Mouse (Mus musculus): ENCODE measurements around the gene Ranbp10. TPM values are rescaled to one million over a fixed set of nuclear protein-coding genes. Genes with fewer than 3 reads are reported as not detected.

The Ranbp10 gene
- polyA plus RNA-seq (2012; fragmentation: generic; extraction: Trizol): 15.6 TPM

GRCm38 (mm10) chr8:105826861-105827848 is at the start of gene Ranbp10, which contains the start of gene Tsnaxip1:
Ranbp10 (minus strand) TSS chr8:105827350.
Tsnaxip1 (plus strand) TSS chr8:105827731.
- H3ac ChIP-seq (ENCODE audit: control insufficient read depth, insufficient read length): peak within 1 kb of the TSS; percentile 60
- H3K4me3 ChIP-seq: peak within 1 kb of the TSS; percentile 77
- H3K4me2 ChIP-seq (ENCODE audit: low read depth): peak within 1 kb of the TSS; percentile 89
- peaks cover 18% of the 10 kb centered on the region for H3K36me3 ChIP-seq (ENCODE audit: control insufficient read depth, insufficient read depth)
- peaks cover 10% of the 10 kb centered on the region for H3K27me3 ChIP-seq (ENCODE audit: control insufficient read depth, insufficient read depth, insufficient read length)
- peaks cover 43% of the 10 kb centered on the region for H3K79me2 ChIP-seq (ENCODE audit: control insufficient read depth, insufficient read depth)
- no peak for TF ChIP-seq TCF3 (IDR thresholded peaks at IDR 0.05; ENCODE audit: insufficient read length, low read depth)
- no peak for TF ChIP-seq USF1 (IDR thresholded peaks at IDR 0.05; ENCODE audit: low read depth)
- TF ChIP-seq MYOD1 (IDR thresholded peaks at IDR 0.05; ENCODE audit: control insufficient read depth in 1 of 3, insufficient read length in 2 of 3, low read depth in 2 of 3): no peak
- peak; percentile 70 for TF ChIP-seq SRF (IDR thresholded peaks at IDR 0.05; ENCODE audit: control insufficient read depth, insufficient read length, low read depth)
- TF ChIP-seq MYOG (IDR thresholded peaks at IDR 0.05; ENCODE audit: control insufficient read depth in 1 of 3, insufficient read depth in 1 of 3, insufficient read length in 2 of 3, low read depth in 2 of 3): no peak
- TF ChIP-seq E2F4 (IDR thresholded peaks at IDR 0.05; ENCODE audit: insufficient read depth): no peak
- peak; percentile 78 for TF ChIP-seq POLR2A (IDR thresholded peaks at IDR 0.05; ENCODE audit: insufficient read length, low read depth)
- TF ChIP-seq TCF12 (IDR thresholded peaks at IDR 0.05; ENCODE audit: insufficient read depth, poor library complexity, severe bottlenecking): no peak
- TF ChIP-seq POLR2AphosphoS2 (IDR thresholded peaks at IDR 0.05; ENCODE audit: insufficient read length, low read depth): peak; percentile 87
- 0 out of 2 replicates have a peak, but pooled peaks have one; percentile 13 for TF ChIP-seq CEBPB (IDR thresholded peaks at IDR 0.05; ENCODE audit: insufficient read depth, poor library complexity, severe bottlenecking)
- no peak for TF ChIP-seq MAX (IDR thresholded peaks at IDR 0.05; ENCODE audit: low read depth)
- peak; percentile 17 for TF ChIP-seq REST (IDR thresholded peaks at IDR 0.05; ENCODE audit: insufficient read depth, insufficient read length)

- Histone ChIP-seq H3K36me3 (ENCODE audit: control insufficient read depth, insufficient read depth) (peaks cover 25% of the 10 kb centered on the region), H3K4me2 (ENCODE audit: low read depth) (peak overlapping the region; percentile 45)
These were observed 47.2 kb upstream of the Ranbp10 start for GRCm38 (mm10) chr8:105874301-105874700.

GRCm38 (mm10) chr8:105866364-105867029 is 39.3 kb upstream of the Ranbp10 start:
- no peak overlapping the region for H3ac ChIP-seq (ENCODE audit: control insufficient read depth, insufficient read length)
- H3K27me3 ChIP-seq (ENCODE audit: control insufficient read depth, insufficient read depth, insufficient read length): no peaks in the 10 kb centered on the region
- H3K79me2 ChIP-seq (ENCODE audit: control insufficient read depth, insufficient read depth): peaks cover 100% of the 10 kb centered on the region
- TF ChIP-seq MAX (IDR thresholded peaks at IDR 0.05; ENCODE audit: low read depth) (no peak), USF1 (IDR thresholded peaks at IDR 0.05; ENCODE audit: low read depth) (no peak), POLR2A (IDR thresholded peaks at IDR 0.05; ENCODE audit: insufficient read length, low read depth) (no peak), POLR2AphosphoS2 (IDR thresholded peaks at IDR 0.05; ENCODE audit: insufficient read length, low read depth) (no peak)
- no peak overlapping the region for H3K4me2 ChIP-seq (ENCODE audit: low read depth)
- H3K4me3 ChIP-seq: no peak overlapping the region
- peaks cover 7% of the 10 kb centered on the region for H3K36me3 ChIP-seq (ENCODE audit: control insufficient read depth, insufficient read depth)

More at GRCm38 (mm10) chr8:105874301-105874700, 47.2 kb upstream of the Ranbp10 start:
- TF ChIP-seq POLR2AphosphoS2 (IDR thresholded peaks at IDR 0.05; ENCODE audit: insufficient read length, low read depth) (no peak), E2F4 (IDR thresholded peaks at IDR 0.05; ENCODE audit: insufficient read depth) (no peak), CEBPB (IDR thresholded peaks at IDR 0.05; ENCODE audit: insufficient read depth, poor library complexity, severe bottlenecking) (no peak), REST (IDR thresholded peaks at IDR 0.05; ENCODE audit: insufficient read depth, insufficient read length) (no peak), USF1 (IDR thresholded peaks at IDR 0.05; ENCODE audit: low read depth) (no peak), MAX (IDR thresholded peaks at IDR 0.05; ENCODE audit: low read depth) (no peak), TCF3 (IDR thresholded peaks at IDR 0.05; ENCODE audit: insufficient read length, low read depth) (no peak), TCF12 (IDR thresholded peaks at IDR 0.05; ENCODE audit: insufficient read depth, poor library complexity, severe bottlenecking) (no peak), POLR2A (IDR thresholded peaks at IDR 0.05; ENCODE audit: insufficient read length, low read depth) (no peak), MYOD1 (IDR thresholded peaks at IDR 0.05; ENCODE audit: control insufficient read depth in 1 of 3, insufficient read length in 2 of 3, low read depth in 2 of 3) (no peak), MYOG (IDR thresholded peaks at IDR 0.05; ENCODE audit: control insufficient read depth in 1 of 3, insufficient read depth in 1 of 3, insufficient read length in 2 of 3, low read depth in 2 of 3) (no peak), SRF (IDR thresholded peaks at IDR 0.05; ENCODE audit: control insufficient read depth, insufficient read length, low read depth) (no peak)
- peaks cover 66% of the 10 kb centered on the region for H3K79me2 ChIP-seq (ENCODE audit: control insufficient read depth, insufficient read depth)
- H3K4me3 ChIP-seq: no peak overlapping the region
- no peak overlapping the region for H3ac ChIP-seq (ENCODE audit: control insufficient read depth, insufficient read length)
- no peaks in the 10 kb centered on the region for H3K27me3 ChIP-seq (ENCODE audit: control insufficient read depth, insufficient read depth, insufficient read length)

GRCm38 (mm10) chr8:105861951-105862350 is 34.8 kb upstream of the Ranbp10 start:
- Histone ChIP-seq H3K36me3 (ENCODE audit: control insufficient read depth, insufficient read depth) (no peaks in the 10 kb centered on the region), H3K27me3 (ENCODE audit: control insufficient read depth, insufficient read depth, insufficient read length) (no peaks in the 10 kb centered on the region), H3K4me3 (peak overlapping the region; percentile 82), H3ac (ENCODE audit: control insufficient read depth, insufficient read length) (no peak overlapping the region), H3K79me2 (ENCODE audit: control insufficient read depth, insufficient read depth) (peaks cover 91% of the 10 kb centered on the region), H3K4me2 (ENCODE audit: low read depth) (peak overlapping the region; percentile 96)
- no peak for TF ChIP-seq POLR2AphosphoS2 (IDR thresholded peaks at IDR 0.05; ENCODE audit: insufficient read length, low read depth)

Data from myocyte (in vitro differentiated cells).